Mouse (Mus musculus): Measurements from ENCODE around the gene Otop1. TPM values are rescaled to one million over a fixed set of nuclear protein-coding genes. Genes with fewer than 3 reads are reported as not detected.

Otop1 gene
- 0.01 TPM in 1 of 2 replicates, not detected in the other for polyA plus RNA-seq (2012; rRNA removed)

DNA sequence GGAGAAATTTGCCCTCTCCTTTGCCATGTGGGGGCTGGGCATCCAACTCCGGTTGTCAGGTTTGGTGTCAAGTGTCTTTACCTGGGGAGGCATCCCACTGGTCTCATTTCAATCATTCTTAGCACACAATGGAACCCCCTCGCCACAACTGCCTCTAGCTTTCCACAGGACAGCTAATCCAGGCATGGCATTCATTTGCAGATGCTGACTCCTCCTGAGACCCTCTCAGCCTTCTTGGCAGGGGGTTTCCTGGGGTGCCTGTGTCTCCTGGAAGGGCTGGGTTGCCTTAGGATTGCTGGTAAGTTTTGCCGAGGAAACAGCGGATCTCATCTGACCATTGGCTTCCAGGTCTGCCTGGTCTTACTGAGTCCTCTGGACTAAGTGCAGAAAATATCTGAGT is at the start of gene Otop1:
Gene Otop1, plus strand, starts transcription at position 202 of the 400 bp plus-strand sequence.

DNA sequence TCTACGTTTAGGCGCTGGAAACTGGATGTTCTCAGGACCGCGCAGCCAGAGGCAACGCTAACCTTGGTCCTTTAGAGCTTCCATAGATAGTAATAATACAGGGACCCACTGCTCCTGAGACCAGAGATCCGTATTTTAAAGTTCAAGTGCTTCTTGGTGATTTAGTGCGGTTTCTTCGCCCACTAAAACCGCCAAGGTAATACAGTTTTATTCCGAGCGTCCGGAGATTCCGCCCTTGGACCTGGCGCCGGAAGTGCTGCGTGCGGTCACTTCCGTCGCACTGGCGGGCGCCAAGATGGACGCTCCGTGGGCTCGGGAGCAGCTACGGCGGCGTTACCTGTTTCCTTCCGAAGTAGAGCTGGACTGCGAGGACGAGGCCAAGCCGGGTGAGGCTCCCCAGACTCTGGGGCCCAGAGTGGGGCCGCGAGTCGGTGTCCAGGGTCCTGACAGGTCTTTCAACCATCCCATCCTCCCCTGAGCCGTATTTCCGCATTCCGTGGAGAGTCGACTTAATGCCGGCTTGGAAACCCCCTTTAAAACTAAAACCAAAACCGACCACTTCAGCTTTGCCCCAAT is 15.6 kb upstream of the Otop1 start, which contains the start of gene Tmem128:
Gene Tmem128, plus strand, starts transcription at position 79 of the 576 bp plus-strand sequence.

DNA sequence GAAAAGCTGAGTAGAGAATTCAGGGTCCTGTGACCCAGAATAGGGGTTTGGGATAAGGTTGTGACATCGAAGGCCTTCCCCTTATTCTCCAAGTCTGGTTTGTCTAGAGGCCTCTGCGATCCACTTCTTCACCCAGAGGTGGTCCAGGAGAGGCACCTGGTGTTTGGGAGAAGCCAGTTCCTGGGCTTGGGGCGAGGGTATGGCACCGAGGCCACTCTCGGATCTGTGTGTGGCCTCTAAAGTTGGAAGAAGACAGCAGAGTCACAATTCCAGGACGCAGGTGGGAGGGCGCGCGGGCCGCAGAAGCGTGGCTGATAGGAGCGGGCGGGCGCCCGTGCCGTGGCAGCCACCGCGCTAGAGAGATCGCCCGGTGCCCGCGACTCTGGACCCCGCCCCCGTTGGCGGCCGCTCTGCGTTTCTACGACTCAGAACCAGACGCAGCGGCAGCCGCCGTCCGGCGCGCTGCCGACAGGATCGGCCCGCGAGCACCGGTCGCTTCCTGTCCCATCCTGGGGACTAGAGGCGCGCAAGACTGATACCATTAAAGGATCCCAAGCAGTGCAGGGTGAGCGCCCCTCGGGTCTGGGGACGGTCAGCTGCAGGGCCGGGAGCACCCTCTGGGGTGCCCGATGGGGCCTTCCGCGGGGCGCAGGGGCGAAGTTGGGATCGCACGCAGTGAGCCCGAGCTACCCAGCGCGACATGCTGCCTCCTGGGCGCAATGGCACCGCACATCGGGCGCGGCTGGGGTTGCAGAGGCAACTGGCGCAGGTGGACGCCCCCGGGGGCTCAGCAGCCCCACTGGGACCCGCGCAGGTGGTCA is 43.4 kb downstream of the Otop1 start, which contains the start of gene Drd5:
Gene Drd5, plus strand, starts transcription at position 402 of the 821 bp plus-strand sequence.

Other genes starting within 250 kb of the Otop1 start
- 10.4 and 10.6 TPM in 2 replicates for gene Stx18, start 237.2 kb upstream of the Otop1 start, polyA plus RNA-seq (2012; rRNA removed)
- 1.0 and 1.8 TPM in 2 replicates for gene Nsg1, start 116.1 kb upstream of the Otop1 start, polyA plus RNA-seq (2012; rRNA removed)
- gene Zbtb49, start 55.5 kb upstream of the Otop1 start, polyA plus RNA-seq (2012; rRNA removed) = 2.9 and 3.5 TPM in 2 replicates
- gene Lyar, start 55.5 kb upstream of the Otop1 start, polyA plus RNA-seq (2012; rRNA removed) = 20.4 and 21.5 TPM in 2 replicates
- gene Tmem128, start 15.8 kb upstream of the Otop1 start, polyA plus RNA-seq (2012; rRNA removed) = 24.3 and 24.4 TPM in 2 replicates
- not detected in 2 replicates for gene Drd5, start 43.4 kb downstream of the Otop1 start, polyA plus RNA-seq (2012; rRNA removed)
- gene Slc2a9, start 227.2 kb downstream of the Otop1 start, polyA plus RNA-seq (2012; rRNA removed) = 7.3 and 7.7 TPM in 2 replicates

All from liver, embryonic 18 days (tissue).